Mouse (Mus musculus) c-Kit-positive CD71-positive TER-119-positive erythroid progenitor cells, embryonic 14.5 days (primary cell): ENCODE results near the gene Mill2.
"Not testable (repeated sequence)": the region's sequence is repeated elsewhere in the genome, so short reads cannot be mapped to it uniquely, and the experiment has no call there.

ENCODE experiments used
- DNase-seq: peaks from one replicate; pipeline ENCODE4 v3.0.0-alpha.2; 2013; ENCODE audit warnings: low spot score

Gene Mill2

DNA sequence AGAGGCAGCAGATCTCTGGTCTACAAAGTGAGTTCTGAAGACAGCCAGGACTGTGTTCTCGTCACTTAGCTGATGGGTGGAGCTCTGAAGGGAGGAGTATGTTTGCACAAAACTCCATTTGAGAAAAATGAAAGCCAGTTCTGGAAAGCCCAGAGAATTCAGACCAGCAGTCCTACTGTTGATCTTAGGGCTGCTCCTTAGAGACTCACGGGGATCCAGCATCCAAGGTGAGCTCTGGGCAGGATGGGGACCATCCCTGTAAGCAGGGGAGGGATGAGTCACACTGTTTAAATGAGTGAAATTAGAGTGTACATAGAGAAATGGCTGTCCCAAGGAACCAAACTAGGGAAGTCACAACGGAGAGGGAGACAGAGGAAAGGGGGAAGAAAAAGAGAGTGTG is at the start of gene Mill2:
Gene Mill2, plus strand, starts transcription at position 102 of the 400 bp plus-strand sequence.
- no peak for DNase-seq

DNA sequence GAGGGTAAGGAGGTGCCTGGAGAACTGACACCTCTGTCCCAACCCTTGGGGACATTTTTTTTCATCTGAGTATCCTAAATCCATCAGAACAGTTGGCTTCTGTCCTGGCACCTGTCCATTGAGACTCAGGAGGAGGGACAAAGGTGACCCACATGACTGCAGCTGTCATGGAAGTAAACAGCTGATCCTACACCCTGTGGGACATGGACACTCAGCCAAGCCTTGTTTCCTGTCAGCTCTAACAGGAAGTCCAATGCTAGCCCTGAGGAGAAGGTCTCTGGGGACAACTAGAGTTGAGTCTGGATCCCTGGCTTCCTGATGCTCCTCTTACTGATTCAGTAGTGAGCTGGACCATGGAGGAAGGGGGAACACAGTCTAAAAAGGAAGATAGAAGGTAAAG is 49.1 kb upstream of the Mill2 start:
- DNase-seq, result not testable (repeated sequence)

DNA sequence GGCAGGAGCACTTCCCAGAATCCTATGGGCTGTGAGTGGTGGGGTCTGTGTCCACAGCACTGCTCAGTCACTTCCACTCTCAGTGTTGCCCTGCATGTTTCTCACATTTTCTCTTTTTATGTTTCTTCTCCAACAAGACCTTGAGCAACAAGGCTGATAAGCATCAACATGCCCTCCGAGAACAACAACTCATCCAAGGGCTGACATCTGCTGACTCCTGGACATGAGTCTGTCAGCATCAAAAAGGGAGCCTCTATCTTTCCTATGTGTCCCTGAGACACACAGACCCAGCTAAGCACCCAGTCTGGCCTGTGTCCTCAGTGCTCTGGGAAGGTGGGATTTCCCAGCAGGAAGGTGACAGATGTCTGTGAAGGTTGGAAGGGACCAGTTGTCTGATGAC is 41.3 kb upstream of the Mill2 start, which contains the start of gene Psg19:
Gene Psg19, minus strand, starts transcription at position 101 of the 400 bp plus-strand sequence.
- no peak for DNase-seq

DNA sequence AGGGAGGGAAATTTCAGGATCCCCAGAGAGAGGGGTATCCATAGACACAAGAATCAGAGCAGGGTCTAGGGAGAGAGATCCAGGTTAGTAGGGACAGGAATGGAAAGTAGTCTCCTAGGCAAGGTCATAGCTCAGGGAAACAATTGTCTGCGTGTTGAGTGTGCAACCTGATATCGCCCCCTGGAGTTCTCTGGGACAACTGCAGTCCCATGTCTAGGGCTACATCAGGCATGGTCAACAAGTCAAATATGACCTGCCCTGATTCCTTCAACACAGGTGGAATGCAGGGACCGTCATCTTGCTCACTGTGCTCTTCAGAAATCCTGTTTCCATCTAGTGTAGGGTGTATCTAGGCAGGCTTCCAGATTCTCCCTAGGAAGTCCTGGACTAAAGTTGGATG is 40.6 kb upstream of the Mill2 start:
- DNase-seq, result no peak

DNA sequence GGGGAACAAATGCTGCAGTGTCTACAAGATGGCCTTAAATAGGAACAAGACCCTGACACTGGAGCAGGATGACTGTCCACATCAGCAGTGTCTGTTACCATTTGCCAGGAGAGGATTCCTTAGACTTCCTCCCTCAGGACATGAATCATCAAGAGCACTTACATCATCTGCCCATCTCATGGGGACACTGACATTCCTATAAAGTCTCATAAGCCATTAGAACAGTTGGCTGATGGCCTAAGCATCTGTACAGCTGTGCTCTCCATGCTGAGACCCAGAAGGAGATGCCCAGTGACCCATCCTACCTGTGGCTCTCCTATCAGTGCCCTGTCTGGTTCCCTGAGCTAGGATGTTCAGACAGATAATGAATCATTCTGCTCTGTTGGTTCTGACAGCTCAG is 36.2 kb upstream of the Mill2 start:
- no peak for DNase-seq

DNA sequence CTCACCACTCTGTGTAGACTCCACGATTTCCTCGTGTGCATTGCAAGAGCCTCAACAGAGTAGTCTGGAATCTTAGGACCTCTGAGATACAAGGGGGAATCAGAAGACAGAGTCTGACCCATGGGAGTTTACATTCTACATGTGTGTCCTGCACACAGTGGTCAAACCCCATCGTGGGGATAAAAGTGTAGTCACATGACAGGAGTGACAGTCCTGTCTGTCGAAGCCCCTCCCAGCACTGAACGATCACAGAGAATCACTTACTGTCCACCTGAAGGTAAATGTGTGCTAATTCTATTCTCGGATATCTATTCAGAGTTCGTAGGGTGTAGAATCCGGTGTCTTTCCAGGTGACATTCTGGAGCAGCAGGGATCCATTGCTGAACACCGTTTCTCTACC is 21.5 kb upstream of the Mill2 start:
- DNase-seq, result no peak

DNA sequence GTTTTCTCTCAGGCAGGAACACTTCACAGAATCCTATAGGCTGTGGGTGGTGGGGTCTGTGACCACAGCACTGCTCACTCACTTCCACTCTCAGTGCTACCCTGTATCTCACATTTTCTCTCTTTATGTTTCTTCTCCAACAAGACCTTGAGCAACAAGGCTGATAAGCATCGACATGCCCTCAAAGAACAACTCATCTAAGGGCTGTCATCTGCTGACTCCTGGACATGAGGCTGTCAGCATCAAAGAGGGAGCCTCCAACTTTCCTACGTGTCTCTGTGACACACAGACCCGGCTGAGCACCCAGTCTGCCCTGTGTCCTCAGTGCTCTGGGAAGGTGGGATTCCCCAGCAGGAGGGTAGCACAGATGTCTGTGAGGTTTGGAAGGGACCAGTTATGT is 18.3 kb upstream of the Mill2 start, which contains the start of gene Psg17:
Gene Psg17, minus strand, starts transcription at position 101 of the 400 bp plus-strand sequence.
- DNase-seq, result no peak

DNA sequence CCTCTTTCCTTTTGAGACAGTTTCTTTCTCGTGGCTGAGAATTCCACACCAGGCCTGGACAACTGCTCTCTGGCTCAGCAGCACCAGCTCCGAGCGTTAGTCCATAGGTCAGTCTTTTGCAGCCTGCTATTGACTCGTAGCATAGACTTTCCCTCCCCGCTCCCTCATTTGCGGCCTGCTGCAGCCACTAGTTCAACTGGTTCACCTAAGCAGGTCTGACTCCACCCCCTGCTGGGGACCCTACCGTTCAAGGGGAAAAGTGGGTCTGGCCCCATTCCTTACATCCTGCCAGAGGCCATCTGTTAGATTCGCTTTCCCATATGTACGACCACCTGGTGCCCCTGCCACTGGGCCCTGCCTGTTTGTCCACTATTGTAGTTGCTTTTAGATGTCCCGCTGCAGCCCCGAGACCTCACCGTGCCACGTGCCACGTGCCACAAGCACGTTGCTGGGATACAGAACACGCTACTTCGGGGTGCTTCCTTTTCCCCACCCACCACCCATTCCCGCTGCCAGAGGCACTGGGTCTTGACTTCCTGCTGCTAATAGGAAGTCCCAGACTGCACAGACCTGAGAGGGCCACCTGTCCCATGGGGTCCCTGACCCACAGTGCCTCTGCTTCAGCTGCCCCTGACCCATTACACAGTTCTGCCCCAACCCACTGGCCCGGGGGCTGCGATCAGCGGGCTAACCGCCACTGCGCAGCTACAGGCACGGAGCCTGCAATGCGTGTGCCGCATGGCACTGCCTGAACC is 11.8 kb upstream of the Mill2 start:
- no peak for DNase-seq

DNA sequence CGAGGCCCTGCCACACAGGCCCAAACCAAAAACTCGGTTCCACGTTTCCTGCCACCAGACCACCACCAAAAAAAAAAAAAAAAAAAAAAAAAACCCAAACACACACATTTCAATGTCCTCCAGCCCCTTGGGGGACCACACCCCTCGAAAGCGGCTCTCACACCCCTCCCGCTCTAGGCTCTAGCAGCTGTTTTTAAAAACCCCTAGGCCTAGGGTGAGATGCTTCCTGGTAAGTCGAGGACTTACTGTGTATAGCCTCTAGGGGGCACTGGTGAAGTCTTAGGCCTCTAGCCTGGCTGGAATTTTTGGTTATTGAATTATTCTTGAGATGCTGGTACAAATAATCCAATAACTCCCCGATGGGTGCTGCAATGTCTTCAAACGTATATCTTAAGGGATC is 11.2 kb upstream of the Mill2 start:
- DNase-seq, result no peak

DNA sequence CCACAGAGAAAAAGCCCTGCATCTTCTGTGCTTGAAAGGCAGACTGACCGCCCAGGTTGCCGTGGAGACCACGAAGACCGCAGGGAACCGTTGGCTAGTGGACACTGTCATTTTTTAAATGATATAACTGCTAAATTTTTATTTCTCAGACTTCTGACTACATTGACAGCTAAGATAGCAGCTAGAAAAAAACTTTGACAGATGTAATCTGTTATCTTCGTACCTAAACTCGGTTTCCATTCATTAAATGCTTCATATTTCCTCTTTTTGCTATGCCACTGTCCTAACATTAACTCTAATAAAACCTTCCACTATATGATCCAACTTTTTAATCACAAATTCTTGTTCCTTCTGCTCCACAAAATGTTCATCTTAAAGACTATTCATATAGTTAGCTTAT is 10.2 kb upstream of the Mill2 start:
- no peak for DNase-seq

DNA sequence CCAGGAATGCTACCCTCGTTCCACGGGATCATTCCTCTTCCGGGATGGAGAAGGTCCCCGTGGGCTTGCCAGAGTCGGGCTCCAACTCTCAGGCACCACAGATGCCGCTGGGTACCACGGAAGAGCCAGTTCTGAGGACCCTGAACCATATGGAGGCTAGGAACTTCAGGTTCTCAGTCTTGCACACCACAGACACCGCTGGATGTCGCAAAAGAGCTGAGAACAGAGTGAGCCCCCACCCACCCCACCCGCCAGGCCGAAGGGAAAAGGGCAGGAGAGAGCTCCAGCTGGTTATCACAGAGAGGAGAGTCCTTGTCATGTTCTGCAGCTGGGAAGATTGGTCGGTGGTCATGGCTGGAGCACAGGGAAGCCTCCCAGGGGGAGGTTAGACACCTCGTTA is 7.5 kb upstream of the Mill2 start:
- no peak for DNase-seq

DNA sequence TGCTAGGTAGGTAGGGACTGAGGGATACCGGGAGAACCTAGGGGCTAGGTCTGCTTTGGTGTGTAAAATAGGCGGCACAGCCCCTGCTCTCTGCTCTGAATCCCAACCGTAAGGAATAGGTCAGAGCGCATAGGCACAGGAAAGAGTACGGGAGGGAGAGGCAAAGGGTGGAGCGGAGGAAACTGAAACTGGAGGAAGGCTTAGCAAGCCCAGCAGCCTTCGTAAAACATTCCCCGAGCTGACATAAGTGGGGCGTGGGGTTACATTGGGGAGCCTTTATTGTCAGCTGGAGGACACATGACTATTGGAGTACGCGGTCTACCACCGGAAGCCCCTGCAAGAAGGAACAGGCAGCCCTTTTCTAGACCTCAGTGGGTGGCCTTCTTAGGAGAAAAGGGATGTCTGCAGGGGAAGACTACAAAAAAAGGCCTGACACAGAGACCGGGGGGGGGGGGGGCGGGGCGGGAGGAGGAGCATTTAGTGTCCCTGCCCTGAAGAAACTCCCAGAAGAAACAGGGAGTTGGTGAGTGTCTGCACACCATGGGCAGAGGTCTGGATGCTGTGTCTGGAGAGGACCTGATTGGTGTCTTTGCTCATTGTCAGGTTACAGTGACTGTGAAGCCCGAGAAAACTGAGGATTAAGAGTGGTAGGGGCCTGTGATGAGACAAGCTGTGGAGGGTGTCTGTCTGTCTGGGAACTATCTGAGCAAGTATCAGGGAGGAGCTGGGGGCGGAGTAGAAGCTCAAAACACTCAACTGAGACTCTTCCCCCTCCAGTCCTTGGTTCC is 814 bp downstream of the Mill2 start:
- no peak for DNase-seq

DNA sequence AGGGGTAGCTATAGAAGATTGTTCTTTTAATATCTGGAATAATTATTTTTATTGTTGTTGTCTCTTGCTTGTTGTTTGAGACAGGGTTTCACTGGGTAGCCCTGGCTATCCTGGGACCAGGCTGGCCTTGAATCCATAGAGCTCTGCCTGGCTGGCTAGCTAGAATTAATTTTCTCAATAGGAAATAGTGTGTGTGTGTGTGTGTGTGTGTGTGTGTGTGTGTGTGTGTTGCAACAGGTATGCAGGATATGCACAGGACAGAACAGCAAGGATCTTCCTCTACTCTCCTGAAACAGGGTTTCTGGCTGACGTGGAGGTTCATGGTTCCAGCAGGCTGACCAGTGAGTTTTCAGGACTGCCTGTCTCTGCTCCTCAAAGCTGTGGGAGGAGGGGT is 1.4 kb downstream of the Mill2 start:
- no peak for DNase-seq

DNA sequence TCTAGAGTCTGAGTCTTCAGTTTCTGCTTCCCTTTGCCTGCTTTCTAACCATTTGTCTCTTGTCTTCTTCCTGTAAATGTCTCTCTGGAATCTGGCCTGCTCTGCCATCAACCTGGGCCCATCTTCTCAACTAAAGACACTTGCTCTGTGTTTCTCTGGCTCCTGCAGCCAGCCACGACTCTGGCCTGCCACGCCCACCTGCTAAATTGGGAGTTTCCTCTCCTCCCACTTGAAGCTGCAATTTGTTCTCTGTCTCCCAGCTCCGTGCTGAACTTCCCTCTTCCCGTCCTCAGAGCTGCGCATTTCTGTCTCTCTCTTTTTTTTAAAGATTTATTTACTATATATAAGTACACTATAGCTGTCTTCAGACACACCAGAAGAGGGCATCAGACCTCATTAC is 5.0 kb downstream of the Mill2 start:
- DNase-seq, result no peak

DNA sequence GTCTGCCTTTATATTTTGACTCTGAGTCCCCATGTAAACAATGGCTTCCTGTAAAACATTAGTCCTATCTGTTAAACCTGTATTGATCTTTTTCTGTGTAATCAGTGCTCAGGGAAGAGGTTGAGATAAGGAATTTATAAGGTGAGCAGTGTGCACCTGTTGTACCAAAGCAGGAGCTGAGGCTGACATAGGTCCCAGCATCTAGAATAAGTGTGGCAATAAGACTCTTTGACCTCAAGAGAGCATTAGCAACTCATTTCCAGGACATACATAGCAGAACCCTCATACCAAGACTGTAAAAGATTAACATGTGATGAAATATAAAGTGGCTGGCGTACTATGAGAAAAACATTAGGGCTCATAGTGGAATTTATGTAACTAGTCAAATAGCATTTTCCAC is 8.6 kb downstream of the Mill2 start:
- DNase-seq, result no peak

DNA sequence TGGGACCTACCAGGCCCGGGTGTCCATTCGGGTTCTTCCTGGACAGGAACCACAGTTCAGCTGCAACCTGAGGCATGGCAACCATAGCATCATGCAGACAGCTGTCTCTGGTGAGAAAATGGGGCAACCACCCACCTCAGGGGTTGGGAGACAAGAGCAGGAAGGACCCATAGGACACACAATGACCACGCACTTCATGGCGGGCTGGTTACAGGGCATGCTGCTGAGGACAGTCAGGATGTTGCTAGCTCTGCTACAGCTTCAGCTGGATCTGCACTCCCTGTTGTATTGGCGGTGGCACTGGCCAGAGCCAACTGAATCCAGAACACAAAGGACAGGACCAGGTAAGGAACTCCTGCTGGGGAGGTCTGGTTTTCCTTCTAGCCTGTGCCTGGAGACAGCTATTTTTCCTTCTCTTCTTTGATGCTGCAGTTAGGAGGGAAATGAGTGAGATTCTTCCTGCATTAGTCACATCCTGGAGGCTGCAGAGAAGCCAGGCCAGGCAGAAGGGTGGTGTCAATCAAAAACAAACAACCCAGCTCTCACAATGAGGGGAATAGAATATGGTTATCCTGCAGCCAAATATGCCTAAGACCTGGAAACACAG is 18.6 kb downstream of the Mill2 start:
- no peak for DNase-seq

DNA sequence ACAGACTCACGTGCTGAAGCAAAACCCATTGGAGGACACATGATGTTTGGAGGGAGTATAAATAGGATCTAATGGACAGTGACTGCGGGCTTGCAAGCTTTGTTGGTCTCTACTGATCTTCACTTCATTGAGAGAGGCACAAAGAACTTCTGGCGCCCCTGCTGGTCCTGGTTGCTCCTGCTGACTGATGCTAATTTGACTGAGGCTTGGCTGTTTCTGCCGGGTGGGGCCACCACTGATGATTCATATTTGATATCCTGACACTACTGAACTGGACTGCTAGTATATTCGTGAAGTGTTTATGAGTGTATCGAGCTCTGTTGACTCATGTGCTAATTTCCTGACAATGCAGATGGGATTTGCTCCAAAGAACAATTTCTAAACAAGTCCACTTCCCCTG is 23.0 kb downstream of the Mill2 start:
- no peak for DNase-seq

DNA sequence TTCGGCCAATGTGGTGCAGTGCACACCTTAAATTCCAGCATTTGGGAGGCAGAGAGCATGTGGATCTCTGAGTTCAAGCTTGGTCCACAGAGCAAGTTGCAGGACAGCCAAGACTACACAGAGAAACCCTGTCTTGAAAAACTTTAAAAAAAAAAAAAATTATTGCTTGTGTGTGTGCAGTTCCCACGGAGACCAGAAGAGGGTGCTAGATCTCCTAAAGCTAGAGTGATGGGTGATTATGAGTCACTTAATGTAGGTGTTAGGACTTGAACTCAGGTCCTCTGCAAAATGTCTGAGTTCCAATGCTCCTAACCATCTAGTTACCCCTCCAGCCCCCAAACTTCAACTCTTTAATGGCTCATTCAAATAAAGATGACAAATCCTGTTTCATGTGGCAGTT is 28.7 kb downstream of the Mill2 start:
- no peak for DNase-seq

DNA sequence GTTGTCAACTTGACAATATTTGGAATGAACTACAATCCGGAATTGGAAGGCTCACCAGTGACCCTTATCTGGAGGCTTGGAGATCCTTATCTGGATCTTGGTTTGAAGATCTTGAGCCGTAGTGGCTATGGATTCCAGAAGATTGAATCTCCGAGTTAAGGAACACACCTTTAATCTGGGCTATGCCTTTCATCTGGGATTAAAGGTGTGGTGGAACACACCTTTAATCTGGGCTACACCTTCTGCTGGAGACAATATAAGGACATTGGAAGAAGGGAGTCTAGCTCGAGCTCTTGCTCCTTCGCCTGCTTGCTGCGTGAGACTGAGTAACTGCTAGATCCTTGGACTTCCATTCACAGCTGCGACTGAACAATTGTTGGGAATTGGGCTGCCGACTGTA is 31.3 kb downstream of the Mill2 start, which contains the start of gene Pglyrp1:
Gene Pglyrp1, plus strand, starts transcription at position 301 of the 400 bp plus-strand sequence.
- not testable (repeated sequence) for DNase-seq

DNA sequence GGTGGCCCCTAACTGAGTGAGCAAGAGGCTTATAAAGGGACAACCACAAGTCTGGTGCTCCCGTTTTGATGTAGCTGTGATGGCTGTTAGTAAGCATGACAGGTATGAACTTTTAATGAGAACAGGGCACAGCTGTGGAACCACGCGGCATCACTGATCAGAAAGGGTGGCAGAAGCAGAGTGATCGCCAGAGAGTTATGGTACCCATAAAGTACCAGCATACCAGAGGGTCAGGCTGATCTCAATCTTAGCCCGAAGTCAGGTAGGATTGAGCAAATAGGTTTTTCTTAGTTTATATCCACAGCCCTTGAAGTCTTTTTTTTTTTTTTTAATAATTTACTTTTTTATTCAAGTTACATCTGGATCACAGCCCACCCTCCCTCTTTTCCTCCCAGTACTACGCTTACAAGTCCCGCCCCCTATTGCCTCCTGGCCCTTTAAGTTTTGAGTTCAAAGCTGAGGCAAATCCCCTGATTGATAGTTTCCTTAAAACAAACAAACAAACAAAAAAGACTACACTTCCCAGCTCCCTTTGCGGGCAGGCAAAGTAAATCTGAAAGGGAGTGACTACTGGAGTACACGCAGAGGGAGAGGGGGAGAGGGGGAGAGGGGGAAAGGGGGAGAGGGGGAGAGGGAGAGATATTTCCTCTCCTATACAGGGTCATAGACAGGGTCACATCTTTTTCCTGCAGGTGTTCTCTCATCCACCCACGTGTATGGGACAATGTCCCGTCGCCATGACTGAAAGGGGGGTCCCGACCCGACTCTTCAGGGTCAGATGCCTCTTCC is 32.4 kb downstream of the Mill2 start:
- DNase-seq, result no peak

DNA sequence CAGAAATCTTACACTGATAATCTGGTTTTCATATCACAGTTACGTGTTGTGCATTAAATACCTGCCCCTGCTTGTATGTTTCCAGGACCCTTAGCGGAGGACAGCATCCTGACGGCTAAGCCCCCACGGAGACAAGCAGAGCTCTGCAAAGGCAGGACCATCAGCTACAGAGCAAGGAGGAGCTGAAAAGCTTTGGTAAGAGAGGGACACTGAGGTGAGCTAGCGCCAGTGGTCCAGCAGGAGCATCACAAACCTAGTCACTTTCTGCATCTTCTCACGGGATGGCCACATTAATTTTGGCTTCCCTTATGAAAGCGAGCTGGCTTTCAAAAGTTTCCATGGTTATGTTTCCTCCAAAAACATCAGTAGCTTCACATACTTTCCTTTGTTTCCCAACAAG is 33.0 kb downstream of the Mill2 start:
- DNase-seq, result no peak

DNA sequence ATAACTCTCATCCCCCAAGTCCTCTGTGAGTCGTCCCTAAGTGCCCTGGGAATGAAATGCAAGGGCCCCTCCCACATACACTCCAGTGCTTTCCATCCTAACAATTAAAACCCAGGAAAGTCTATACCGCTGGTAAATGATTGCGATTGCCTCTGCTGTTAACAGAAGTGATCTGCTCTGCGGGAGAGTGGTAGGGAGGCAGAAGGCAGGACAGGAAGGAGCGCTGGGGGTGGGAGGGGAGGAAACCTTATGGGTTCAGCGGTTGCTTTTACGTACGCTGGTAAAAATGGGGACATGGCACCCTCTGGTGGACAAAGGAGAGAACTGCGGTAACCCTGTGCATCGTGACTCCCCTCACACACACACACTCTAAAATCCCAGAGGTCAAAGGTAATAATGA is 33.5 kb downstream of the Mill2 start:
- peak; percentile 51 for DNase-seq
